Mouse (Mus musculus): ENCODE data around the gene Cpn1.

DNA sequence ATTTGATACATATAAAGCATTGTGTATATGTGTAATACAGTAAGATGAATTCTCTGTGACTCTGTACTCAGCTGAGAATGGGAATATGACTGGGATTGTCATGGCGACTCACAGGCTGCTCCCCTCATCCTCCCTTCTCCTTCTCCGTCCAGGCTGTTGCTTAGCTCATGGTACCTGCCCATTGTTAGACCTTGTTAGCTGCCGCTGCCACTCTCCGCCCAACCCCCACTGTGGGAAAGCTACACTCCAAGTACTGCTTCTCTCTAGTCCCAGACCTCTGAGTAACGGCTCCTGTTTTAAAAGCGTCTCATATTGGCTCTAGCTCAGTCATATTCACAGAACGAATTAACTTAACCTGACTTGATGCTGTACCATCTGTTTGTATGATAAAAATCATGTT is 33.4 kb upstream of the Cpn1 start:
- TF ChIP-seq CTCF (IDR thresholded peaks at IDR 0.05; ENCODE audit: low read depth) (no peak), EP300 (optimal IDR thresholded peaks at IDR 0.05) (no peak)
